Mouse (Mus musculus) myocyte (in vitro differentiated cells): ENCODE measurements around the gene Slc1a1.

Experiments
- CEBPB ChIP-seq: IDR thresholded peaks from 2 replicates; pipeline ENCODE4 v1.6.1; 2011; ENCODE audit warnings: mild to moderate bottlenecking, moderate library complexity; ENCODE audit not compliant: poor library complexity, insufficient read depth, severe bottlenecking
- E2F4 ChIP-seq: IDR thresholded peaks from one replicate; pipeline ENCODE4 v1.6.1; 2011; ENCODE audit warnings: mild to moderate bottlenecking, control low read depth, moderate library complexity; ENCODE audit not compliant: insufficient read depth
- MAX ChIP-seq: IDR thresholded peaks from one replicate; pipeline ENCODE4 v1.6.1; 2011; ENCODE audit warnings: low read depth, mild to moderate bottlenecking, control low read depth
- MYOD1 ChIP-seq, 3 experiments: IDR thresholded peaks; one replicate each; pipeline ENCODE4 v1.6.1; 2011; ENCODE audit warnings: control low read depth in 2 of 3, low read depth in 2 of 3, mild to moderate bottlenecking in 2 of 3, moderate library complexity in 1 of 3; ENCODE audit not compliant: insufficient read length in 2 of 3, control insufficient read depth in 1 of 3
- MYOG ChIP-seq, 3 experiments: IDR thresholded peaks; one replicate each; pipeline ENCODE4 v1.6.1; 2011; ENCODE audit warnings: control low read depth in 2 of 3, low read depth in 2 of 3, mild to moderate bottlenecking in 2 of 3; ENCODE audit not compliant: insufficient read length in 2 of 3, control insufficient read depth in 1 of 3, insufficient read depth in 1 of 3
- POLR2A ChIP-seq: IDR thresholded peaks from one replicate; pipeline ENCODE4 v1.6.1; 2011; ENCODE audit warnings: low read depth, mild to moderate bottlenecking, control low read depth, moderate library complexity; ENCODE audit not compliant: insufficient read length
- POLR2AphosphoS2 ChIP-seq: IDR thresholded peaks from one replicate; pipeline ENCODE4 v1.6.1; 2011; ENCODE audit warnings: low read depth, control low read depth; ENCODE audit not compliant: insufficient read length
- REST ChIP-seq: IDR thresholded peaks from one replicate; pipeline ENCODE4 v1.6.1; 2011; ENCODE audit warnings: mild to moderate bottlenecking, control low read depth, moderate library complexity; ENCODE audit not compliant: insufficient read depth, insufficient read length
- SRF ChIP-seq: IDR thresholded peaks from one replicate; pipeline ENCODE4 v1.6.1; 2011; ENCODE audit warnings: low read depth; ENCODE audit not compliant: control insufficient read depth, insufficient read length
- TCF12 ChIP-seq: IDR thresholded peaks from one replicate; pipeline ENCODE4 v1.6.1; 2011; ENCODE audit warnings: mild to moderate bottlenecking, control low read depth; ENCODE audit not compliant: poor library complexity, insufficient read depth, severe bottlenecking
- TCF3 ChIP-seq: IDR thresholded peaks from one replicate; pipeline ENCODE4 v1.6.1; 2011; ENCODE audit warnings: low read depth, control low read depth; ENCODE audit not compliant: insufficient read length
- USF1 ChIP-seq: IDR thresholded peaks from one replicate; pipeline ENCODE4 v1.6.1; 2011; ENCODE audit warnings: low read depth, mild to moderate bottlenecking, control low read depth, moderate library complexity

- TF ChIP-seq POLR2AphosphoS2 (no peak), USF1 (no peak), POLR2A (no peak), MYOD1 (IDR thresholded peaks at IDR 0.05; ENCODE audit: control insufficient read depth in 1 of 3, insufficient read length in 2 of 3, low read depth in 2 of 3) (no peak), MAX (no peak), CEBPB (no peak), E2F4 (no peak), TCF3 (no peak), MYOG (IDR thresholded peaks at IDR 0.05; ENCODE audit: control insufficient read depth in 1 of 3, insufficient read depth in 1 of 3, insufficient read length in 2 of 3, low read depth in 2 of 3) (no peak), SRF (no peak), TCF12 (no peak), REST (no peak)
Measured at GRCm38 (mm10) chr19:28883126-28883525, 48.3 kb downstream of the Slc1a1 start.
